30 mouse cellular contexts compared by ENCODE assay signal in the genomic region with DNA sequence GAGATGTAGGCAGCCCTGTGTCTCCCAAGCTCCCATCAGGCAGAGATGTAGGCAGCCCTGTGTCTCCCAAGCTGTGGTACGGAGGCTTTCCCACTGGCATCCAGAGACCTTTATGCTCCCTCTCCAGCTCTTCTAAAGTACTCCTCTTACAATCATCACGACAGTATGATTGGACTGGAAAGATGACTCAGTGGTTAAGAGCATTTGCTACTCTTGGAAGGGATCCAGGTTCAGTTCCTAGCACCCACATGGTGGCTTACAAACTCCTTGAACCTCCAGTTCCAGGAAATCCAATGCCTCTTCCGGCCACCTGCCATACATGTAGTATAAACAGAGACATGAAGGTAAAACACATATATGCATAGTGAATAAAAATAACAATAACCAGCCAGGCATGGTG. TPM values are rescaled to one million over a fixed set of nuclear protein-coding genes. Genes with fewer than 3 reads are reported as not detected.
A peak's percentile ranks its signal among the peaks of the same experiment; 100 is the strongest.
DNase-seq lines count a peak whose midpoint lies in the region; ATAC-seq and TF ChIP-seq lines count a peak whose summit lies in the region.
"Had no signal": no experiment of that assay in that cellular context is flagged by ENCODE, and none has a peak within 500 bp of the region (broad histone marks: within the 10 kb centered on the region; RNA-seq: fewer than 3 reads in every experiment).

No protein-coding gene starts in this region.

- H3K79me3 ChIP-seq in C2C12 (ENCODE audit: low read depth), result no peaks in the 10 kb centered on the region

- no peaks in the 10 kb centered on the region for H3K79me2 ChIP-seq in C2C12 (ENCODE audit: control insufficient read depth, insufficient read depth)

- no peaks in the 10 kb centered on the region for H3K4me1 ChIP-seq in kidney, embryonic 14.5 days (ENCODE audit: control insufficient read depth, insufficient read depth, low read length)
- H3K4me1 ChIP-seq: embryonic facial prominence, embryonic 15.5 days; heart, embryonic 15.5 days had no signal

- TF ChIP-seq CTCF in C2C12 (IDR thresholded peaks at IDR 0.05; ENCODE audit: control insufficient read depth, insufficient read depth, insufficient read length), result no peak

- H3K9me3 ChIP-seq in kidney, embryonic 14.5 days (ENCODE audit: control insufficient read depth, low read length), result no peaks in the 10 kb centered on the region
- H3K9me3 ChIP-seq: embryonic facial prominence, embryonic 12.5 days; embryonic facial prominence, embryonic 15.5 days; G1E; heart, embryonic 12.5 days; heart, embryonic 15.5 days had no signal

- no peak overlapping the region for H3K4me2 ChIP-seq in kidney, embryonic 14.5 days (replicated peaks; ENCODE audit: low read depth, low read length)
- H3K4me2 ChIP-seq: embryonic facial prominence, embryonic 15.5 days; heart, embryonic 15.5 days; hindbrain, embryonic 14.5 days had no signal

- no peaks in the 10 kb centered on the region for H3K27me3 ChIP-seq in C2C12 (ENCODE audit: control insufficient read depth, insufficient read depth, insufficient read length)
- no peaks in the 10 kb centered on the region for H3K27me3 ChIP-seq in kidney, embryonic 14.5 days (ENCODE audit: control insufficient read depth, insufficient read depth, low read length)
- H3K27me3 ChIP-seq: heart, embryonic 15.5 days had no signal

- intact Hi-C loops in heart, postnatal 10 days (cut with DNase I), result no loop called here

- no peaks in the 10 kb centered on the region for H3K36me3 ChIP-seq in C2C12 (ENCODE audit: control insufficient read depth, insufficient read depth)
- H3K36me3 ChIP-seq in kidney, embryonic 14.5 days (ENCODE audit: control insufficient read depth, insufficient read depth, low read length), result no peaks in the 10 kb centered on the region
- H3K36me3 ChIP-seq: embryonic facial prominence, embryonic 12.5 days; embryonic facial prominence, embryonic 15.5 days; G1E; heart, embryonic 12.5 days; heart, embryonic 15.5 days had no signal

- H3ac ChIP-seq in C2C12 (ENCODE audit: control insufficient read depth, insufficient read length, low read depth), result no peak overlapping the region

- WGBS in kidney, embryonic 14.5 days, result 87% methylated on average over 3 of the region's 3 CpGs

- ATAC-seq in kidney, embryonic 14.5 days (ENCODE audit: low FRiP score, low TSS enrichment), result no peak
- ATAC-seq: activated CD4-positive, CD25-positive, alpha-beta regulatory T cell, adult 4 months; forebrain, embryonic 14.5 days; hindbrain, postnatal 0 days; inflammation-experienced regulatory T-cells, adult 6 months; intestine, embryonic 16.5 days had no signal

- no peak overlapping the region for H3K4me3 ChIP-seq in C2C12 (ENCODE audit: insufficient read depth, poor library complexity, severe bottlenecking)
- H3K4me3 ChIP-seq in kidney, embryonic 14.5 days (ENCODE audit: low read length), result no peak overlapping the region
- H3K4me3 ChIP-seq: embryonic facial prominence, embryonic 12.5 days; embryonic facial prominence, embryonic 15.5 days; heart, embryonic 12.5 days; heart, embryonic 15.5 days had no signal

- H3K27ac ChIP-seq in kidney, embryonic 14.5 days (ENCODE audit: low read depth, low read length), result no peak overlapping the region
- H3K27ac ChIP-seq: embryonic facial prominence, embryonic 12.5 days; embryonic facial prominence, embryonic 15.5 days; heart, embryonic 15.5 days; hindbrain, embryonic 14.5 days; hindbrain, postnatal 0 days had no signal

- peak; percentile 79 for DNase-seq in 3T3-L1 (ENCODE audit: low read depth, low spot score)
- peak; percentile 69 for DNase-seq in NIH3T3 (ENCODE audit: low read depth)
- DNase-seq in thymus, postnatal 4 days, result no peak
- DNase-seq in heart, postnatal 10 days, result no peak
- DNase-seq: adrenal gland, postnatal 10 days; adrenal gland, postnatal 36 days; cerebellum, adult 11 months; cerebellum, adult 2 months; cerebellum, adult 9-11 months; cerebellum, postnatal 25 days; gastrocnemius, postnatal 25 days; heart, postnatal 14 days; heart, postnatal 4 days had no signal

- no peak overlapping the region for H3K9ac ChIP-seq in kidney, embryonic 14.5 days (ENCODE audit: low read depth, low read length)
- H3K9ac ChIP-seq: embryonic facial prominence, embryonic 12.5 days; embryonic facial prominence, embryonic 15.5 days; heart, embryonic 12.5 days; heart, embryonic 15.5 days; hindbrain, embryonic 14.5 days had no signal

TF ChIP-seq in C2C12, 6 proteins besides CTCF, POLR2A, EP300 and RAD21:
- TF ChIP-seq MAX (IDR thresholded peaks at IDR 0.05) (peak; percentile 58), CEBPB (IDR thresholded peaks at IDR 0.05; ENCODE audit: low read depth) (no peak)

RNA-seq across cellular contexts. Expression of gene Arhgef15, which starts 4.3 kb away (rescaled TPM):
- polyA plus RNA-seq in C2C12 (2012; fragmentation: generic; extraction: Trizol), result 0.25 TPM
- 10 to 100 TPM; 43.2 to 49.6 TPM for total RNA-seq in heart, postnatal 10 days (2021)
- 10.2 and 15.9 TPM in 2 replicates for polyA plus RNA-seq in kidney, embryonic 14.5 days (2014; fragmentation: Nextera tagmentation; extraction: Ambion mirVana)
- polyA plus RNA-seq: G1E had no signal

RNA-seq across cellular contexts. Expression of gene Slc25a35, which starts 6.3 kb away (rescaled TPM):
- 0.88 TPM for polyA plus RNA-seq in C2C12 (2012; fragmentation: generic; extraction: Trizol)
- 1 to 10 TPM; 3.4 to 4.3 TPM for total RNA-seq in heart, postnatal 10 days (2021)
- polyA plus RNA-seq in kidney, embryonic 14.5 days (2014; fragmentation: Nextera tagmentation; extraction: Ambion mirVana), result 3.4 and 4.5 TPM in 2 replicates

RNA-seq across cellular contexts. Expression of gene Rangrf, which starts 13.4 kb away (rescaled TPM):
- polyA plus RNA-seq in C2C12 (2012; fragmentation: generic; extraction: Trizol), result 76.2 TPM
- total RNA-seq in heart, postnatal 10 days (2021), result 10 to 100 TPM; 40.1 to 46.8 TPM
- 68.7 and 95.2 TPM in 2 replicates for polyA plus RNA-seq in kidney, embryonic 14.5 days (2014; fragmentation: Nextera tagmentation; extraction: Ambion mirVana)

RNA-seq across cellular contexts. Expression of gene Odf4, which starts 34.7 kb away (rescaled TPM):
- not detected for polyA plus RNA-seq in C2C12 (2012; fragmentation: generic; extraction: Trizol)
- total RNA-seq in heart, postnatal 10 days (2021), result not detected
- polyA plus RNA-seq in kidney, embryonic 14.5 days (2014; fragmentation: Nextera tagmentation; extraction: Ambion mirVana), result not detected in 2 replicates
- total RNA-seq: common myeloid progenitor, adult 5-6 weeks; G1E; gastrocnemius, adult 8-10 months; gastrocnemius, postnatal 25 days; heart, adult 18-20 months; heart, postnatal 14 days; heart, postnatal 4 days had no signal
- polyA plus RNA-seq: activated CD4-positive, CD25-positive, alpha-beta regulatory T cell, adult 4 months; embryonic facial prominence, embryonic 12.5 days; embryonic facial prominence, embryonic 15.5 days; forebrain, embryonic 11.5 days; forebrain, embryonic 14.5 days; G1E; heart, embryonic 12.5 days; heart, embryonic 15.5 days; inflammation-experienced regulatory T-cells, adult 6 months; intestine, embryonic 16.5 days had no signal

RNA-seq across cellular contexts. Expression of gene Pfas, which starts 46.7 kb away (rescaled TPM):
- 22.2 TPM for polyA plus RNA-seq in C2C12 (2012; fragmentation: generic; extraction: Trizol)
- 1 to 10 TPM; 9.3 to 9.5 TPM for total RNA-seq in heart, postnatal 10 days (2021)
- polyA plus RNA-seq in kidney, embryonic 14.5 days (2014; fragmentation: Nextera tagmentation; extraction: Ambion mirVana), result 33.7 and 47.7 TPM in 2 replicates

Comparison
In these comparisons a context has a peak if more than half of its experiments do, and no peak if none do; other contexts are left out.
1. DNase-seq: peak in 3T3-L1 (single experiment) and NIH3T3 (single experiment); none in thymus, postnatal 4 days (single experiment) and heart, postnatal 10 days (0 of 2).